Mouse (Mus musculus) frontal cortex, postnatal 10 days (tissue): ENCODE results near the gene Dqx1.

Experiments
- DNase-seq, 2 experiments: peaks; one replicate each; pipeline ENCODE4 v3.0.0; 2022; ENCODE audit warnings: low spot score in 2 of 2, mixed read lengths in 1 of 2

Dqx1 gene

GRCm38 (mm10) chr6:83107566-83108400 lies 50.1 kb downstream of the Dqx1 start:
- peak; percentile 55 to 63 for DNase-seq

GRCm38 (mm10) chr6:83108762-83109668 lies 51.4 kb downstream of the Dqx1 start, which contains the start of gene Mrpl53:
Mrpl53 (plus strand) TSS chr6:83109040.
- peak; percentile 72 to 78 for DNase-seq

GRCm38 (mm10) chr6:83111510-83112136 lies 54.0 kb downstream of the Dqx1 start:
- no peak for DNase-seq

- DNase-seq = peak; percentile 82 to 92
Measured at GRCm38 (mm10) chr6:83115011-83115671, 57.5 kb downstream of the Dqx1 start, which contains the start of gene Mogs. Mogs (plus strand) TSS chr6:83115496.

- DNase-seq = no peak
Measured at GRCm38 (mm10) chr6:83115682-83116372, 58.2 kb downstream of the Dqx1 start.

- DNase-seq = no peak
Measured at GRCm38 (mm10) chr6:83116373-83117164, 58.9 kb downstream of the Dqx1 start.
